Mouse (Mus musculus): Measurements from ENCODE around the gene Pnpla3. TPM values are rescaled to one million over a fixed set of nuclear protein-coding genes. Genes with fewer than 3 reads are reported as not detected.
A peak's percentile ranks its signal among the peaks of the same experiment; 100 is the strongest.

Pnpla3 gene
- polyA plus RNA-seq, 1 experiment from 2014 or later, result 1.9 TPM

DNA sequence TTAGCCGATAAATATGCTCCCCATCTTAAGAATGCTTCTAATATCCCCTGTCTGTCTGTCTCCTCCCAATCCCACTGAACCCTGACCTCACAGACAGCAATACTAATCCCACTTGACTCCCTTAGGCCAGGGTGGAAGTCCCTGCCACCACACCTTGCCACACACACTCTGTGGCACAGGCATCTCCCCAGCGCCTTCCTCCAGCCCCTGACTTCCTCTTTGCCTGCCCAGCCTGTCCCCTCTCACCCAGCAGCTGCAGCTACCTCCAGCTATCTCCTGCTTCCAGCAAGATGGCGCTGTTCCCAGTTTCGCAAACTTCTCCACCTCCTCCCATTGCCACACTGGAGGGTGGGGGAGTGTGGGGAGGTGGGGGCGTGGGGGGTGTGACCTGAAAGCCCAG lies 40.8 kb upstream of the Pnpla3 start:
- H3K4me1 ChIP-seq (ENCODE audit: insufficient read depth), result no peaks in the 10 kb centered on the region
- 18% methylated on average over 5 of the region's 5 CpGs for WGBS (ENCODE audit: insufficient replicate concordance)
- no peak for TF ChIP-seq EP300 (IDR thresholded peaks at IDR 0.05; ENCODE audit: low read depth)
- TF ChIP-seq CTCF (IDR thresholded peaks at IDR 0.05; ENCODE audit: low read depth), result peak; percentile 36
- H3K27ac ChIP-seq (ENCODE audit: low read depth), result no peak overlapping the region
- no peaks in the 10 kb centered on the region for H3K27me3 ChIP-seq (ENCODE audit: insufficient read depth, low read length)
- H3K9ac ChIP-seq (replicated peaks), result no peak overlapping the region
- ATAC-seq (no peak), DNase-seq (peak; percentile 45)
- H3K4me2 ChIP-seq (ENCODE audit: low read depth, low read length), result no peak overlapping the region
- H3K4me3 ChIP-seq (ENCODE audit: low read depth, low read length), result no peak overlapping the region
- no peaks in the 10 kb centered on the region for H3K9me3 ChIP-seq (ENCODE audit: low read length)
- H3K36me3 ChIP-seq (replicated peaks; ENCODE audit: insufficient read depth, low read length), result no peaks in the 10 kb centered on the region

DNA sequence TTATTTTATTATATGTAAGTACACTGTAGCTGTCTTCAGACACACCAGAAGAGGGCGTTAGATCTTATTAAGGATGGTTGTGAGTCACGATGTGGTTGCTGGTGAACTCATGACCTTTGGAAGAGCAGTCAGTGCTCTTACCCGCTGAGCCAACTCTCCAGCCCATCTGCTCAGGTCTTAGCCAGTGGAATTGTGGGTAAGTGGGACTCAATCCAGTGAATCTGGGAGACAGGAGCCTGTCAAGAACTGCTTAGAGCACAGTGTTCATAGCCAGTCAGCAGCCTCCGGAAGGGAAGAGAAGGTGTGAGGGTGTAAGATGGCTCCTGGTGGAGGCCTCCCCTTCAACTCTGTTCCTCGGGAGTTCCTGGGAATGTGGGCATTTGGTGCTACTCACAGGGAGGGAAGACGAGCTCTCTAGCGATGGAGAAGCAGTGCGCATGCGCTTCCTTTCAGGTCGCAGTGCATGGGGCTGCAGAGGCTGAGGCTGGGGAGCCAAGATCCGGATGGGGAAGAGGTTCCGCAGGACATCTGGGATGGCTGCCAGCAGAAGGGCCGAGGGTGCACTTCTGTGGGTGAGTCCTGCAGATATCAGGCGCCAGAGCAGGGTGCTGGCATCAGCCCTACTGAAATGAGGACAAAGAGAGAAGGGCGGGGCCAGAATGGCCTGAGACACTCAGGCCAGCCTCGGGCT lies 36.4 kb upstream of the Pnpla3 start:
- ATAC-seq, result peak; percentile 17; the same call in 1 of the 2 replicates
- Histone ChIP-seq H3K9ac (replicated peaks) (no peak overlapping the region), H3K4me1 (ENCODE audit: insufficient read depth) (no peaks in the 10 kb centered on the region), H3K27ac (ENCODE audit: low read depth) (no peak overlapping the region), H3K36me3 (replicated peaks; ENCODE audit: insufficient read depth, low read length) (no peaks in the 10 kb centered on the region), H3K9me3 (ENCODE audit: low read length) (no peaks in the 10 kb centered on the region), H3K27me3 (ENCODE audit: insufficient read depth, low read length) (no peaks in the 10 kb centered on the region), H3K4me3 (ENCODE audit: low read depth, low read length) (no peak overlapping the region), H3K4me2 (ENCODE audit: low read depth, low read length) (no peak overlapping the region)
- TF ChIP-seq CTCF (IDR thresholded peaks at IDR 0.05; ENCODE audit: low read depth) (no peak), EP300 (IDR thresholded peaks at IDR 0.05; ENCODE audit: low read depth) (no peak)
- WGBS (ENCODE audit: insufficient replicate concordance), result 54% methylated on average over 16 of the region's 16 CpGs
- DNase-seq, result peak; percentile 36

DNA sequence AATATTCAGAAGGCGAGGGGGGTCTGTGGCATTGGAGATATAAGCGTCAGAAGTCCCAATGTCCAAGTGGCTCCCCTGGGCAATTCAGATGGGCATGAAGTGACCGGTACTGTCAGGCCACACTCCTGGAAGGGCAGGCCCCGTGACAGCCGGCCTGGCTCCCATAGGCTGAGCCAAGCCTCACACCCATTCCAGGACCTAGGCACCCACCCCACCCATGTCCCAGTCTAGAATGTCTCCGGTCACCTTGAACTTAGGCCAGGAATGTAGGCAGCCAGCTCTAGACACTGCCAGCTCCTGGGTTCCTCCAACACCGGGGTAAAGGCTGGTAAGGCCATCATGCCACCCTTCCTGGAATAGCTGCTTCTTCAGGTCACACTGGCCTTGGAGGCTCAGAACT lies 35.7 kb upstream of the Pnpla3 start:
- ATAC-seq (no peak), DNase-seq (no peak)
- Histone ChIP-seq H3K4me1 (ENCODE audit: insufficient read depth) (no peaks in the 10 kb centered on the region), H3K4me2 (ENCODE audit: low read depth, low read length) (no peak overlapping the region), H3K9me3 (ENCODE audit: low read length) (no peaks in the 10 kb centered on the region), H3K36me3 (replicated peaks; ENCODE audit: insufficient read depth, low read length) (no peaks in the 10 kb centered on the region), H3K27me3 (ENCODE audit: insufficient read depth, low read length) (no peaks in the 10 kb centered on the region), H3K27ac (ENCODE audit: low read depth) (no peak overlapping the region), H3K4me3 (ENCODE audit: low read depth, low read length) (no peak overlapping the region), H3K9ac (replicated peaks) (no peak overlapping the region)
- 78% methylated on average over 7 of the region's 7 CpGs for WGBS (ENCODE audit: insufficient replicate concordance)
- TF ChIP-seq CTCF (IDR thresholded peaks at IDR 0.05; ENCODE audit: low read depth) (no peak), EP300 (IDR thresholded peaks at IDR 0.05; ENCODE audit: low read depth) (no peak)

DNA sequence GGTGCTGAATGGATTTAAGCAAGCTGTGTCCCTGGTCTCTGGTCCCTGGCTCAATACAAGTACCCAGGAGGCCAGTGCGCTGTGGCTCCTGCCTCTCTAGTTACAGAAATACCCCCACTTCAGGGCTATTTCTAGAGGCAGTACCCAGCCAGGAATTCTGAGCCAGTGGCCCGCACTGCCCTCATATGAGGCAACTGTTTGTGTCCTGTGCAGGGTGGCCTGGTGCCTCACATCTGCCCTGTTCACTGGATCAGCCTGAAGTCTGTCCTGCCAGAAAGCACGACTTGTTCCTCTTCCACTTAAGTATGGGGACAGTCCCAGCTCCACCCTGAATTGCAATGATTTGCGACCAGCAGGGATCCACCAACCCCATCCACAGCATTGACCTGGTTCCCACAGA lies 34.2 kb upstream of the Pnpla3 start:
- H3K4me3 ChIP-seq (ENCODE audit: low read depth, low read length), result no peak overlapping the region
- H3K4me2 ChIP-seq (ENCODE audit: low read depth, low read length), result no peak overlapping the region
- H3K9ac ChIP-seq (replicated peaks), result no peak overlapping the region
- no peak overlapping the region for H3K27ac ChIP-seq (ENCODE audit: low read depth)
- TF ChIP-seq CTCF (IDR thresholded peaks at IDR 0.05; ENCODE audit: low read depth) (no peak), EP300 (IDR thresholded peaks at IDR 0.05; ENCODE audit: low read depth) (no peak)
- ATAC-seq, result no peak
- H3K36me3 ChIP-seq (replicated peaks; ENCODE audit: insufficient read depth, low read length), result no peaks in the 10 kb centered on the region
- WGBS (ENCODE audit: insufficient replicate concordance), result 55% methylated on average over 4 of the region's 4 CpGs
- H3K27me3 ChIP-seq (ENCODE audit: insufficient read depth, low read length), result no peaks in the 10 kb centered on the region
- no peak for DNase-seq
- no peaks in the 10 kb centered on the region for H3K9me3 ChIP-seq (ENCODE audit: low read length)
- H3K4me1 ChIP-seq (ENCODE audit: insufficient read depth), result no peaks in the 10 kb centered on the region

DNA sequence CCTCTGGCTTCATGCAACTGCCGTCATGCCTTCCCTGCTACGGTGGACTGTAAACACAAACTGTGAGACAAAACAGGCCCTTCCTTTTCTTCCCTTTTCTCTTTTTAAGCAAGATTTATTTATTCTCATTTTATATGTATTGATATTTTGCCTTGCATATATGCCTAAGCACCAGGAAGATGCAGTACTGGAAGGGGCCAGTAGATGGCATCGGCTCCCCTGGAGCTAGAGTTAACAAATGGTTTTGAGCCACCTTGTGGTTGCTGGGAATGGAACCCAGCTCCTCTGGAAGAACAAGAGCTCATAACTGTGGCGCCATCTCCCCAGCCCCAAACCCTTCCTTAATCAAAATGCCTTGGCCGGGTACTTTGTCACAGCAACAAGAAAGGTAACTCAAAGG lies 32.2 kb upstream of the Pnpla3 start:
- no peak overlapping the region for H3K4me3 ChIP-seq (ENCODE audit: low read depth, low read length)
- DNase-seq, result peak; percentile 65
- H3K9me3 ChIP-seq (ENCODE audit: low read length), result no peaks in the 10 kb centered on the region
- H3K27ac ChIP-seq (ENCODE audit: low read depth), result no peak overlapping the region
- peak; percentile 78 for TF ChIP-seq CTCF (IDR thresholded peaks at IDR 0.05; ENCODE audit: low read depth)
- TF ChIP-seq EP300 (IDR thresholded peaks at IDR 0.05; ENCODE audit: low read depth), result no peak
- 73% methylated on average over 5 of the region's 5 CpGs for WGBS (ENCODE audit: insufficient replicate concordance)
- H3K36me3 ChIP-seq (replicated peaks; ENCODE audit: insufficient read depth, low read length), result no peaks in the 10 kb centered on the region
- H3K9ac ChIP-seq (replicated peaks), result no peak overlapping the region
- H3K4me1 ChIP-seq (ENCODE audit: insufficient read depth), result peaks cover 3% of the 10 kb centered on the region; the same call in 1 of the 2 replicates
- H3K27me3 ChIP-seq (ENCODE audit: insufficient read depth, low read length), result no peaks in the 10 kb centered on the region
- no peak overlapping the region for H3K4me2 ChIP-seq (ENCODE audit: low read depth, low read length)
- ATAC-seq, result no peak

DNA sequence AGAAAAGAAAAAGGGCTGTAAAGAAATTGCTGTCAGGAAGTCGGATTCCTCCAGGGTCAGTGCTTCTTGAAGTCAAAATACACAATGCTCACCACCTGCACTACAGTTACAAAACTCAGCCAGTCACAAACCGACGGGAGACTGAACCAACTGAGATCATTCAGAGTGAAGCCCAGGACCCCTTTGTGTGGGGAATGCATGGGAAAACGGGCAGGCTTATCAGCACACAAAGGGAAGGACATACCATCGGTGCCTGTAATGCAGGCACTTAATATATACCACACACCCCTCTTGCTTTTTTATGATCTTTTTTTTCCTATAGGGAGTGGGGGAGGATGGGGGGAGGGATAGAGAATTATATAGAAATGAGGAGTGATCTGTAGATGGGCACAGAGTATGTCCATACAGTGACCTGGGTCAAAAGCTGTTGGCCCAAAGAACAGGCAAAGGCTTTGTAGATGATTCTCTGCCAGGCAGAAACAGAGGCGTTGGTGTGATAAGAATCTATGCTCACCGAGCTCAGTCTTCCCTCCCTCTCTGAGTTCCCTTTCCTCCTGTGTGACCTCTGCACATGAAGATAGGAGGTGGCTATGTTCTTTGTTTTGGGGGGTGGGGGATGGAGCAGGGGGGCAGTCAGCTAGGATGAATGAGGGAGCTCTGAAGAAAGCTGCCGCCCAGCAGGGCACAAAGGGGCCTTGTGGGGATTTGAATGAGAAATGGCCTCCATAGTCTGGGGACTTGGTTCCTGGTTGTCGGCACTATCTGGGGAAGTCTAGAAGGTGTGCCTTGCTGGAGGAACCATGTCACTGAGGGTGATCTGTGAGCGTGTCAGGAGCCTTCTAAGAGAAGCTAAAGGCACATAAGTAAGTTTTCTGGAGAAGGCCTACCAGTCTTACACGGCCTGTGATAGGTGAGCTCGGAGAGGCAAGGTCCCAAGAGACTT lies 30.9 kb upstream of the Pnpla3 start:
- 42% methylated on average over 12 of the region's 12 CpGs for WGBS (ENCODE audit: insufficient replicate concordance)

More for the DNA sequence above, 30.9 kb upstream of the Pnpla3 start:
- no peak for ATAC-seq
- TF ChIP-seq EP300 (IDR thresholded peaks at IDR 0.05; ENCODE audit: low read depth) (no peak), CTCF (IDR thresholded peaks at IDR 0.05; ENCODE audit: low read depth) (no peak)
- Histone ChIP-seq H3K27ac (ENCODE audit: low read depth) (no peak overlapping the region), H3K4me2 (ENCODE audit: low read depth, low read length) (no peak overlapping the region), H3K4me3 (ENCODE audit: low read depth, low read length) (no peak overlapping the region), H3K27me3 (ENCODE audit: insufficient read depth, low read length) (no peaks in the 10 kb centered on the region), H3K36me3 (replicated peaks; ENCODE audit: insufficient read depth, low read length) (no peaks in the 10 kb centered on the region), H3K9me3 (ENCODE audit: low read length) (no peaks in the 10 kb centered on the region), H3K4me1 (ENCODE audit: insufficient read depth) (peaks cover 3% of the 10 kb centered on the region; the same call in 1 of the 2 replicates), H3K9ac (replicated peaks) (no peak overlapping the region)
- no peak for DNase-seq
